10 mouse cellular contexts compared by ENCODE assay signal in the genomic region with DNA sequence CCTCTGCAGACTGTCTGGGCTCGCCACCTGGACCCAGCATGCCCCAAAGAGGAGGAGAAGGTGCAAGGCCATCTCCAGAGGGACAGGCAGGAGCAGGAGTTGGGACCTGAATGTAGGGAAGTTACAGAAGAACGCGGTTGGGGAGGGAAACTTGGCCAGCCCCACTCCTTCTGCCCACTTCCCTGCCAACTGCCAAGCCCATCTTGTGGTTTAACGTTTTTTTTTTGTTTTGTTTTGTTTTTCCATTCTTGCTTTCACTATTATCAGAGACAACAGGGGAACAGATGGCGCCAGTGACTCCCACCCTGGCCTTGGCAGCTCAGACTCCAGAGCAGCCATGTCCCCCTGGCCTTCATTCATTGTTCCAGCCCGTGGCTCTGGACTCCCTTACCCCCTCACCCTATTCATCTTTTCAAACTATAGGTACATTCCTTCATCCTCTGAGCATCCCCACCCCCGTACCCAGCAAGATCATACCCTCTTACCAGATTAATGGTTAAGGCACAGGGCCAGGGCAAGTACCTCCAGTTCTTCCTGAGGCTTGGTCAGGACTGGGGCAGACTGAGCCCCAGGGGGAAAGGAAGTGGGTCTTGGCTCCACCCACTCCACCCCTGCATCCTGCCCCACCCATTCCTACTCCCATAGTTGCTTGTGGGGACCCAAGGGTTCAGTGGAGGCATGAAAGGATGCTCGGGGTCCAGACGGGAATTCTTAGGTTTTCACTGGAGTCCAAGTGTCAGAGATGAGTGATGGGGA. TPM values are rescaled to one million over a fixed set of nuclear protein-coding genes. Genes with fewer than 3 reads are reported as not detected.
DNase-seq lines count a peak whose midpoint lies in the region; ATAC-seq and TF ChIP-seq lines count a peak whose summit lies in the region.
"Had no signal": no experiment of that assay in that cellular context is flagged by ENCODE, and none has a peak within 500 bp of the region (broad histone marks: within the 10 kb centered on the region; RNA-seq: fewer than 3 reads in every experiment).

A gene (minus strand): TSS at position 562 of the 756 bp plus-strand sequence.

- no peaks in the 10 kb centered on the region for H3K9me3 ChIP-seq in E14TG2a.4 (ENCODE audit: low read length)
- H3K9me3 ChIP-seq: hindbrain, embryonic 12.5 days had no signal

- TF ChIP-seq CTCF in E14TG2a.4 (conservative IDR thresholded peaks at IDR 0.05; ENCODE audit: low read length): no peak
- TF ChIP-seq CTCF in thymus, adult 2 months (IDR thresholded peaks at IDR 0.05; ENCODE audit: borderline replicate concordance, control insufficient read depth, extremely low read depth, insufficient read depth, low read length, poor library complexity): no peak

- peak; percentile 85 for DNase-seq in thymus, adult 2 months
- DNase-seq in embryo, embryonic 10.5 days (ENCODE audit: low spot score): no peak
- no peak for DNase-seq in frontal cortex, postnatal 36 days (ENCODE audit: low spot score in 2 of 2)
- DNase-seq in layer of hippocampus, adult 9-11 months: no peak
- DNase-seq: adrenal gland, adult 2 months; cerebellum, postnatal 25 days had no signal

- no peaks in the 10 kb centered on the region for H3K27me3 ChIP-seq in E14TG2a.4 (ENCODE audit: insufficient read depth, low read length)
- H3K27me3 ChIP-seq in thymus, adult 2 months (ENCODE audit: control insufficient read depth, insufficient read depth, low read length): no peaks in the 10 kb centered on the region
- H3K27me3 ChIP-seq: hindbrain, embryonic 12.5 days had no signal

- peak; percentile 52 for ATAC-seq in erythroblast, adult 5-6 weeks (replicated peaks; ENCODE audit: low FRiP score, poor library complexity, severe bottlenecking)
- peak; percentile 52 for ATAC-seq in megakaryocyte progenitor cell, adult 5-6 weeks (replicated peaks; ENCODE audit: poor library complexity)

- 2% methylated on average over 9 of the region's 9 CpGs for WGBS in thymus, adult 2 months

- H3K4me1 ChIP-seq in E14TG2a.4 (replicated peaks; ENCODE audit: low read depth, low read length): peaks cover 82% of the 10 kb centered on the region
- peaks cover 43% of the 10 kb centered on the region for H3K4me1 ChIP-seq in thymus, adult 2 months (replicated peaks; ENCODE audit: control insufficient read depth, insufficient read depth, low read length)

- H3K4me3 ChIP-seq in E14TG2a.4 (replicated peaks; ENCODE audit: low read length): peak within 1 kb of the TSS; percentile 69
- peak within 1 kb of the TSS; percentile 76 for H3K4me3 ChIP-seq in thymus, adult 2 months (ENCODE audit: control insufficient read depth, insufficient read depth, low read length)
- H3K4me3 ChIP-seq: hindbrain, embryonic 12.5 days had no signal

- TF ChIP-seq POLR2A in thymus, adult 2 months (IDR thresholded peaks at IDR 0.05; ENCODE audit: control insufficient read depth, extremely low read depth, insufficient read depth, low read length, poor library complexity): peak; percentile 66; the same call in 1 of the 2 replicates

- H3K27ac ChIP-seq in thymus, adult 2 months (ENCODE audit: control insufficient read depth, insufficient read depth, low read length): peak within 1 kb of the TSS; percentile 84
- H3K27ac ChIP-seq: hindbrain, embryonic 12.5 days had no signal

- H3K36me3 ChIP-seq in E14TG2a.4 (ENCODE audit: insufficient read depth, low read length): peaks cover 35% of the 10 kb centered on the region
- H3K36me3 ChIP-seq in thymus, adult 2 months (ENCODE audit: control insufficient read depth, insufficient read depth, low read length): no peaks in the 10 kb centered on the region
- H3K36me3 ChIP-seq: hindbrain, embryonic 12.5 days had no signal

RNA-seq across cellular contexts. Expression of the gene that starts here (rescaled TPM):
- total RNA-seq in erythroblast, adult 5-6 weeks (2015; ENCODE audit: low replicate concordance): 15.8 and 24.9 TPM in 2 replicates
- 58.3 and 60.0 TPM in 2 replicates for total RNA-seq in erythroblast, adult 5-6 weeks (2017; ENCODE audit: low replicate concordance)
- total RNA-seq in megakaryocyte progenitor cell, adult 5-6 weeks (2015): 86.0 and 93.4 TPM in 2 replicates
- 294 and 316 TPM in 2 replicates for total RNA-seq in megakaryocyte progenitor cell, adult 5-6 weeks (2017)
- 135 and 157 TPM in 2 replicates for polyA plus RNA-seq in thymus, adult 2 months (2012; rRNA removed)
- polyA plus RNA-seq: hindbrain, embryonic 12.5 days had no signal
